Mouse (Mus musculus) ES-CJ7 (cell line): ENCODE results near the gene Qrfpr.
A peak's percentile ranks its signal among the peaks of the same experiment; 100 is the strongest.

Experiments
- DNase-seq: peaks from one replicate; pipeline ENCODE4 v3.0.0; 2011; ENCODE audit warnings: low read depth, low spot score

Gene Qrfpr

DNA sequence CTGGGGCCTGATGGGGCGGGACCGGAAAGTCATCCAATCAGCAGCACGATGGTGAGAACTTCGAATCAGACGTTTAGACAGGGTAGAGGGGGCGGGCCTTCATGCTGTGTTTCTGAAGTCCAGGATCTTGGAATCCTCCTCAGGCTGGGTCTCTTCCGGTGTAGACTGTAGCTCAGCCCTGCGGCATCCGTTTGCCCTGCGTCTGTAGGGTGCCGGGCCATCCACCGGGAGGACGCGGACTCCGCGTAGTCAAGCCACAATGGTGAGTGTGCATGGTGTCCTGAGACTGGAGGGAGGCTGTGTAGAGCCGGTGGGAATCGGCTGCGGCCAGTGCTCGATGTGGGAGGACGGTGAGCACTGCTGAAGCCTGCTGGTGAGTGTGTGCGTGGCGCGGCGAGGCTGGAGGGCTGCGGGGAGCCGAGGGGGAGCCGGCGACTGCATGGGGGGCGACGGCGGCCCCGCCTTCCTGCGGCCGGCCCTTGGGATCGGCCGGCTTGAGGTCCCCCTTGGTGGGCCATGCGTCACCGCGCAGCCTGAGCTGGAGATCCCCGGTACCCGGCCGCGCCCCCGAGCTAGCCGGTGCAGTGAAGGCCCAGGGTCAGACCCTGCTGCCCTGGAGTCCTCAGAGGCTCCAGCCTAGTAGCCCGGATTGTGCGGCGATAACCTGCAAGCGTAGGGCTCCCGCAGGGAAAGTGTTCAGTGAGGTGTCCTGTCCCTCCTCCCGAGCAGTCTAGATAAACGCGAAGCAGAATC is 71.0 kb downstream of the Qrfpr start, which contains the start of gene D3Ertd254e:
Gene D3Ertd254e, plus strand, starts transcription at position 84 of the 753 bp plus-strand sequence.
- peak; percentile 96 for DNase-seq

DNA sequence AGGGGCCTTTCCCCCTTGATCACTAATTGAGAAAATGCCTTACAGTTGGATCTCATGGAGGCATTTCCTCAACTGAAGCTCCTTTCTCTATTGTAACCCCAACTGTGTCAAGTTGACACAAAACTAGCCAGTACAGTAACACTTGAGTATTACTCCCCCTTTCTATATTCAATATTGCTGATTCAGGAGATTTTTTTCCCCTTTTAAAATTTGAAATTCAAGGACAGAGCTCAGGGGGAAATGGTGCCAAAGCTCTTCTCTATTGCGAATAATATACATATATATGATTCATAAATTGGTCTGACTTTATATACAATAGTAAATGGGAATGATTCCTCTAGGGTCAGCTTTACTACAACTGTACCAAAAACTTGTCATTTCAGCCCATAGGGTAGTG is 71.6 kb downstream of the Qrfpr start:
- no peak for DNase-seq

DNA sequence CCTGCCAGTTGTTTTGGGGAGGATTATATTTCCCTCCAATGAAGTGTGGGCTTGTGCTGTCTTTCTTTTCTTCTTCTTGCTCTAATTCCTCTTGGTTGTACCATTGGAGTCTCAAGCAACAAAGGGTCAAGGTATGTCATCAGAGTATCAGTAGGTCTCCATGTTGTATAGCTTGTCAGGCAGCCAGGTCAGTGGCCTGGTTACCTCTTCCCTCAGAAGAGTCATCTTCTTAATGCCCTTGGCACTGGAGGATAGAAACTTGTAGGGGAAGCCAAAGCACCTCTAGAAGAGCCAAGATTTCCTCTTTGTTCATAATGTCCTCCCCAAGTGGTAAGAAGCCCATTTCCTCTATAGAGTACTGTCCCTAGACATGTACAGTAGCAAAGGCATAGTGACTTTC is 83.1 kb downstream of the Qrfpr start:
- no peak for DNase-seq

DNA sequence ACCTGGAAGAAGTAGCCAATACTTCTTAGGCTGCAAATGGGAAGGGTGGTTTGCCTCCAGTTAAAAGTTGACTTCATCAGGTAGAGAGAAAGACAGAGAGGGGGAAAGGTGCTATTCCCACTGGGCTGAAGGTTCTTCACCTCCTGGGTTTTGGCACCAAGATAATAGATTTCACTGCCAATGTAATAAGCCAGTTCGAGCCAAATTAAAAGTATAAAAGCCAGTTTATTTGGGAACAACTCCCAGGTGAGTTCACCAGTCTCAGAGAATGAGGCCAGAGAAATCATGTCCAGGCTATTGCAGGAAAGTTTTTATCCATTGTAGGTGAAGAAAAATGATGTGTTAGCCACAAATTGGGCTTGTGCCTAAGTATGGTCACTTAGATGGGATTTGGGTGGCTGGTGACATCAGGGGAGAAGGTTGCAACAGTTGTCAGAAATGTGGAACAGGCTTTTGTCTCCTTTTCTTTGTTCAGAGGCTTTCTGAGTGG is 83.9 kb downstream of the Qrfpr start:
- no peak for DNase-seq

DNA sequence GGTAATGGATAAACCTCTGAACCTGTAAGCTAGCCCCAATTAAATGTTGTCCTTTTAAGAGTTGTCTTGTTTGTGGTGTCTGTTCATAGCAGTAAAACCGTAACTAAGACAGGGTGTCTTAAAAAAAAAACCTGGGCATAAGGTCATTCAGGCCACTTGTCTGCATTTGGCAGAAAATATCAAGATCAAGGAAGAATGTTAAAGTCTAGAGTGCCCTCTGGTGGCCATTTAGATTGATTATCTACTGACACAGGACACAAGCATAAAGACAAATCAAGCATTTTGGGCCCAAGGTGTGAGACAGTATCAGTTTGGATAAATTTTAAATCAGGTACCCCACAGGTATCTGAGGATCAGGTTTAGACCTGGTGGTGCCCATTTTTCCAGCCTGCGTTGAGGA is 84.6 kb downstream of the Qrfpr start:
- DNase-seq: peak; percentile 79

DNA sequence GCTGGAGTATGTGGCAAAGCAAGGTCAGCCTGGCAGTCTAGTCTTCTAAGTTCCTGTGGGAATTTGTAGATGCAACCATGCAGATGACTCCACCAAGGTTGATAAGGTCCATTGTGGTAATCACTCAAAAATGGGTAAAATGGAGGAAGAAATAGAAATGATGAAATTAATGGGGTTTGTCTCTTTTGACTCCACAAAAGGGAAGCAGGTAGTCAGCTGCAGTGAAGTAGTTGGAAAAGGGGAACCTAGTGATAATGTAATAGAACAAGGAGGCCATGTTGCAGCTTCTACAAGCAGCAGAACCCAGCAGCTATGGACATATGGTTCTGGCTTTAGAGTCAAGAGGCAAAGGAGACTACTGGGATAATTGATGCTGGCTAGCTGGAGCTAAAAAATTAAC is 86.0 kb downstream of the Qrfpr start:
- no peak for DNase-seq
